Mouse (Mus musculus) hindbrain, embryonic 11.5 days (tissue): ENCODE data around the gene Ripor3. TPM values are rescaled to one million over a fixed set of nuclear protein-coding genes. Genes with fewer than 3 reads are reported as not detected.
A peak's percentile ranks its signal among the peaks of the same experiment; 100 is the strongest.

Source experiments
- ATAC-seq: fragments of 200-750 bp; cut with Nextera tagmentation; 2 replicates; pipeline ENCODE4 v1.8.0; 2017; ENCODE audit warnings: mild to moderate bottlenecking, moderate TSS enrichment, moderate library complexity; ENCODE audit not compliant: low FRiP score
- DNase-seq: peaks from one replicate; pipeline ENCODE4 v3.0.0-alpha.2; 2015; ENCODE audit warnings: low spot score
- H3K27ac ChIP-seq: fragments of 300-500 bp; sonication (generic); 2 replicates; pipeline ENCODE4 v1.5.1; 2014; ENCODE audit warnings: mild to moderate bottlenecking, low read depth, low read length
- H3K27me3 ChIP-seq: fragments of 300-500 bp; sonication (generic); 2 replicates; pipeline ENCODE4 v1.6.1; 2014; ENCODE audit warnings: mild to moderate bottlenecking, low read length, moderate library complexity, mixed read lengths; ENCODE audit not compliant: control insufficient read depth, insufficient read depth
- H3K36me3 ChIP-seq: fragments of 300-500 bp; sonication (generic); 2 replicates; pipeline ENCODE4 v1.6.1; 2014; ENCODE audit warnings: mild to moderate bottlenecking, low read length, moderate library complexity, mixed read lengths; ENCODE audit not compliant: control insufficient read depth, insufficient read depth
- H3K4me1 ChIP-seq: fragments of 300-500 bp; sonication (generic); replicated peaks from 2 replicates; pipeline ENCODE4 v1.6.1; 2014; ENCODE audit warnings: low read length, mixed read lengths; ENCODE audit not compliant: control insufficient read depth, insufficient read depth
- H3K4me2 ChIP-seq: fragments of 300-500 bp; sonication (generic); replicated peaks from 2 replicates; pipeline ENCODE4 v1.6.1; 2014; ENCODE audit warnings: mild to moderate bottlenecking, low read depth, low read length
- H3K4me3 ChIP-seq: fragments of 300-500 bp; sonication (generic); 2 replicates; pipeline ENCODE4 v1.5.1; 2014; ENCODE audit warnings: low read depth, low read length
- H3K9ac ChIP-seq: fragments of 300-500 bp; sonication (generic); 2 replicates; pipeline ENCODE4 v1.6.1; 2014; ENCODE audit warnings: low read depth, low read length
- H3K9me3 ChIP-seq: fragments of 300-500 bp; sonication (generic); 2 replicates; pipeline ENCODE4 v1.6.1; 2016; ENCODE audit warnings: low read length; ENCODE audit not compliant: control insufficient read depth
- WGBS: fragments of 180-500 bp; shearing (Covaris S2); extraction: QIAGEN DNeasy Blood & Tissue Kit; methylation state at CpG from one replicate; pipeline ENCODE4 v1.1.7; 2014; 5-methylcytosine and 5-hydroxymethylcytosine counted together
- polyA plus RNA-seq: library from polyadenylated mRNA; unstranded; fragments of >200 nt; fragmentation: Nextera tagmentation; extraction: Ambion mirVana; gene quantifications from 2 replicates; pipeline ENCODE4 v1.2.1, GENCODE M21; 2014

The Ripor3 gene
- polyA plus RNA-seq, 1 experiment from 2014 or later = 0.69 TPM

- Histone ChIP-seq H3K9me3 (no peaks in the 10 kb centered on the region), H3K27me3 (no peaks in the 10 kb centered on the region), H3K4me3 (no peak overlapping the region), H3K36me3 (no peaks in the 10 kb centered on the region), H3K27ac (no peak overlapping the region), H3K9ac (no peak overlapping the region), H3K4me1 (0 out of 2 replicates have a peak, but pooled peaks cover 2% of the 10 kb centered on the region), H3K4me2 (no peak overlapping the region)
- no peak for DNase-seq
- 71% methylated on average over 12 of the region's 12 CpGs for WGBS
- ATAC-seq = no peak
Observed at GRCm38 (mm10) chr2:167987640-167988039, 22.8 kb downstream of the Ripor3 start.

GRCm38 (mm10) chr2:167986762-167987161 lies 23.7 kb downstream of the Ripor3 start:
- DNase-seq (peak; percentile 49), ATAC-seq (no peak)
- no peaks in the 10 kb centered on the region for H3K9me3 ChIP-seq
- 0 out of 2 replicates have a peak, but pooled peaks cover 2% of the 10 kb centered on the region for H3K4me1 ChIP-seq
- H3K27me3 ChIP-seq = no peaks in the 10 kb centered on the region
- no peaks in the 10 kb centered on the region for H3K36me3 ChIP-seq
- no peak overlapping the region for H3K4me3 ChIP-seq
- H3K27ac ChIP-seq = no peak overlapping the region
- no peak overlapping the region for H3K4me2 ChIP-seq
- H3K9ac ChIP-seq = no peak overlapping the region
- WGBS = 26% methylated on average over 6 of the region's 7 CpGs

- DNase-seq (no peak), ATAC-seq (no peak)
- Histone ChIP-seq H3K36me3 (no peaks in the 10 kb centered on the region), H3K4me3 (no peak overlapping the region), H3K9me3 (no peaks in the 10 kb centered on the region), H3K9ac (no peak overlapping the region), H3K27ac (no peak overlapping the region), H3K4me1 (0 out of 2 replicates have a peak, but pooled peaks cover 2% of the 10 kb centered on the region), H3K4me2 (no peak overlapping the region), H3K27me3 (no peaks in the 10 kb centered on the region)
- WGBS = 29% methylated on average over 3 of the region's 3 CpGs
Observed at GRCm38 (mm10) chr2:167984946-167985345, 25.5 kb downstream of the Ripor3 start.

- H3K27me3 ChIP-seq = no peaks in the 10 kb centered on the region
- 80% methylated on average over 5 of the region's 5 CpGs for WGBS
Observed at GRCm38 (mm10) chr2:167984371-167984770, 26.0 kb downstream of the Ripor3 start.

GRCm38 (mm10) chr2:167982646-167983045 lies 27.8 kb downstream of the Ripor3 start:
- H3K4me2 ChIP-seq = no peak overlapping the region
- no peak overlapping the region for H3K4me3 ChIP-seq
- DNase-seq (no peak), ATAC-seq (no peak)
- H3K4me1 ChIP-seq = no peaks in the 10 kb centered on the region
- no peak overlapping the region for H3K9ac ChIP-seq
- H3K36me3 ChIP-seq = no peaks in the 10 kb centered on the region; the same call in 1 of the 2 replicates
- 58% methylated on average over 9 of the region's 9 CpGs for WGBS
- H3K9me3 ChIP-seq = no peaks in the 10 kb centered on the region
- no peak overlapping the region for H3K27ac ChIP-seq
- no peaks in the 10 kb centered on the region for H3K27me3 ChIP-seq

More at GRCm38 (mm10) chr2:167984371-167984770, 26.0 kb downstream of the Ripor3 start:
- Histone ChIP-seq H3K4me1 (0 out of 2 replicates have a peak, but pooled peaks cover 2% of the 10 kb centered on the region), H3K9me3 (no peaks in the 10 kb centered on the region), H3K4me3 (no peak overlapping the region), H3K36me3 (no peaks in the 10 kb centered on the region; the same call in 1 of the 2 replicates), H3K27ac (no peak overlapping the region), H3K9ac (no peak overlapping the region), H3K4me2 (no peak overlapping the region)
- DNase-seq = no peak
- ATAC-seq = no peak

GRCm38 (mm10) chr2:167980391-167980790 lies 30.0 kb downstream of the Ripor3 start:
- H3K27me3 ChIP-seq = no peaks in the 10 kb centered on the region
- 91% methylated on average over 10 of the region's 10 CpGs for WGBS
- H3K36me3 ChIP-seq = peaks cover 2% of the 10 kb centered on the region; the same call in 1 of the 2 replicates
- no peak overlapping the region for H3K4me3 ChIP-seq
- no peak overlapping the region for H3K9ac ChIP-seq
- H3K27ac ChIP-seq = no peak overlapping the region
- ATAC-seq (no peak), DNase-seq (no peak)
- no peak overlapping the region for H3K4me2 ChIP-seq
- no peaks in the 10 kb centered on the region for H3K4me1 ChIP-seq
- no peaks in the 10 kb centered on the region for H3K9me3 ChIP-seq

GRCm38 (mm10) chr2:167978271-167978670 lies 32.1 kb downstream of the Ripor3 start:
- Histone ChIP-seq H3K9me3 (no peaks in the 10 kb centered on the region), H3K27me3 (no peaks in the 10 kb centered on the region), H3K9ac (no peak overlapping the region), H3K27ac (no peak overlapping the region), H3K4me3 (no peak overlapping the region), H3K36me3 (peaks cover 5% of the 10 kb centered on the region; the same call in 1 of the 2 replicates), H3K4me2 (no peak overlapping the region), H3K4me1 (no peaks in the 10 kb centered on the region)
- 97% methylated on average over 10 of the region's 10 CpGs for WGBS
- ATAC-seq (no peak), DNase-seq (no peak)

- no peak overlapping the region for H3K4me3 ChIP-seq
- ATAC-seq = no peak
- no peaks in the 10 kb centered on the region for H3K4me1 ChIP-seq
- no peak overlapping the region for H3K4me2 ChIP-seq
- H3K9ac ChIP-seq = no peak overlapping the region
- no peak for DNase-seq
- peaks cover 5% of the 10 kb centered on the region; the same call in 1 of the 2 replicates for H3K36me3 ChIP-seq
- no peaks in the 10 kb centered on the region for H3K9me3 ChIP-seq
- H3K27me3 ChIP-seq = no peaks in the 10 kb centered on the region
- WGBS = 92% methylated on average over 12 of the region's 12 CpGs
- no peak overlapping the region for H3K27ac ChIP-seq
Observed at GRCm38 (mm10) chr2:167975746-167976145, 34.7 kb downstream of the Ripor3 start.

GRCm38 (mm10) chr2:167972809-167973208 lies 37.6 kb downstream of the Ripor3 start:
- no peak overlapping the region for H3K4me2 ChIP-seq
- no peak overlapping the region for H3K4me3 ChIP-seq
- no peak for DNase-seq
- H3K9ac ChIP-seq = no peak overlapping the region
- no peaks in the 10 kb centered on the region for H3K9me3 ChIP-seq
- no peak for ATAC-seq
- no peak overlapping the region for H3K27ac ChIP-seq
- peaks cover 10% of the 10 kb centered on the region; the same call in 1 of the 2 replicates for H3K36me3 ChIP-seq
- H3K4me1 ChIP-seq = no peaks in the 10 kb centered on the region
- WGBS = 82% methylated on average over 1 of the region's 1 CpGs
- H3K27me3 ChIP-seq = no peaks in the 10 kb centered on the region
